Mouse (Mus musculus): ENCODE results near the gene Rnf11. TPM values are rescaled to one million over a fixed set of nuclear protein-coding genes. Genes with fewer than 3 reads are reported as not detected.

Rnf11 gene
- total RNA-seq (2021), result 100 to 1,000 TPM; 136 to 141 TPM

DNA sequence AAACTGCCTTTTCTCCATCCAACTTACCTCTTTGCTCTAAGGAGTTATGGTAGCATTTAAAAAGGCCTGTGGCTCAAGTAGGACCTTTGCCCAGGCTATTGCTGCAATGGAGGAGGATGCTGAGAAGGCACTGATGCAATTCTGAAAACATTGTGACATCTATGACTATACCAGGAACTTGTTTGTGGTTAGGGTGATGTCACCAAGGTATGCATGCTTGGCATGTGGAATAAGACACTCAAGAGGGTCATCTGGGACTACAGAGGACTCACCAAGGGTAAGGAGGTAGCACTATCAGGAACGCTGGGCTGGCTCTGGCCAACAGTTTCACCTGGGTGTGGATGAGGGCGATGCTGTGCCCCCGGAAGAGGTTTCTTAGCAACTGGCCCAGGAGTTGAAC is at the start of gene Rnf11:
Gene Rnf11 (minus strand): TSS at position 108 of the 400 bp plus-strand sequence.
- intact Hi-C loops (cut with DNase I), result no loop called here
- DNase-seq, result no peak

DNA sequence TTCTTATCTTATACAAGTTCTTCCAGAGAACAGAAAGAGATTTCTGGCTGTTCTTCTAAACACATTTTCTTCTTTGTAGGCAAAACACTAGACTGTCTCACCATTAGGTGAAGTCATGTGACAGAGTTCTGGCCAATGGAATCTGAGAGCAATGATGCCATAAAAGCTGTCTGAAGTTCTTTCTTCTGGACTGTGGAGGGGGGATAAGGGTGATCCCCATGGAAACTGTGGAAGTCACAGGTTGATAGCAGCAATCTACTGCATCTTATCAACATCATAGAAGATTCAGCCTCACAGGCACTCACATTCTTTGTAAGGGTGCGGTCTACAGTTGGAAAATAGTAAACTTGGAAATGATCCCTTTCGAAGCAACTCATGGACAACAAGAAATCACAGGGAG is 46.6 kb upstream of the Rnf11 start, which contains the start of gene 4930522H14Rik:
Gene 4930522H14Rik (minus strand): TSS at position 187 of the 400 bp plus-strand sequence.
- intact Hi-C loops (cut with DNase I), result no loop called here
- DNase-seq, result no peak

DNA sequence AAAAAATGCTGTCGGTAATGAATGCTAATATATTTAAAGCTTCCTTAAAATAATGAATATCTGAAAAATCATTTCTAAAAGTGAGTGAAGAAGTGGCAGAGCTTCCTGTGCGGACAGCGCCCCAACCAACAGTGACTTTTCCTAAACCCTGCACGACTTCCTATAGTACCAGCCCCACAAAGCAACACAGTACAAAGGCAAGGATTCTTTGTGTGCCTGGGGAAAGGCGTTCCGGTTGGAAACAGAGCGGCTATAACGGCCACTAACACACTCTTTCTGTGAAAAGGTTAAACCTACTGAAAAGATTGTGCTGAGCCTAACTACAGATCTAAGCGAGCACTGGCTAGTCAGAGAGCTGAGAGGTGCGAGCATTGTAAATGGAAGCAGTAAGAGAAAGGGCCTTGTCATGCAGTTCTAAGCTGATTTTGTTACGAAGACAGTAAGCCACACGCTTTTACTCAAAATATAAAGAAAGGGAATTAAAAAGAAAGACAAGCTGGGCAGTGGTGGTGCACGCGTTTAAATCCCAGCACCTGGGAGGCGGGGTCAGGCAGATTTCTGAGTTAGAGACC is 45.8 kb upstream of the Rnf11 start:
- intact Hi-C loops (cut with DNase I), result no loop called here

DNA sequence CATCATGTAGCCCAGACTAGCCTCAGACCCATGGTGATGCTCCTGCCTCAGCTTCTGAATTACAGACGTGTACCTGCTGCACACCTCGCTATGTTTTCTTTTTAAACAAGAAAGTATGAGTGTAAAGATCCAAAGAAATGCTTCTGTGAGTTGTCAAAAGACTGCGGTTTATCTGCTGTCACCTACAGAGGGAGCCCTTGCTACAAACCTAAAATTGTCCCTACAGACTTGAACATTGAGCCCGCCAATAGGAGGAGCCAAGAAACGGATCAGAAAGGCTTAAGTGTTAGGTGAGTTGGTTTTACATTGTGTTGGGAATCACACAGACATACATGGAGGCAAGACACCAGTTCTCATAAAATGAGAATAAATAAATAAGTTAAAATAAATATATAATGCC is 20.4 kb upstream of the Rnf11 start:
- peak; percentile 44 for DNase-seq
- intact Hi-C loops (cut with DNase I), result no loop called here

More for the DNA sequence above, 45.8 kb upstream of the Rnf11 start:
- no peak for DNase-seq

DNA sequence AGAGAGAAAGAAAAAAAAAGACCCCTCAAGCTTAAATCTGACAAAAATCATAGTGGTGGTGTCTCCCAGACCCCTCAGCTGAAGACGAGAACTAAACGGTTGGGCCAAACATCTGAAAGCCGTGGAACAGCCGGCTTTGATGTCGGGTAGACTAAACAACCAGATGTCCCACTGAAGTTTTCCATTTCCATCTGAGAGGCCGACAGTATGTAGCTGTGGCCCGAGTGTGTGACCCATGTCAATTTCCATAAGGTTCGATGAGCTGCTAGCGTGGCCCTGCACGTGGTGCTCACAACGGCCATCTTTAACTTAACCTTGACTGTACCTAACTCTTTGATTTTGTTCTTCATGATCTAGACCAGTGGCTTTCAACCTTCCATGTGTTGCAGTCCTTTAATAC is 13.9 kb upstream of the Rnf11 start:
- intact Hi-C loops (cut with DNase I), result no loop called here
- DNase-seq, result no peak

DNA sequence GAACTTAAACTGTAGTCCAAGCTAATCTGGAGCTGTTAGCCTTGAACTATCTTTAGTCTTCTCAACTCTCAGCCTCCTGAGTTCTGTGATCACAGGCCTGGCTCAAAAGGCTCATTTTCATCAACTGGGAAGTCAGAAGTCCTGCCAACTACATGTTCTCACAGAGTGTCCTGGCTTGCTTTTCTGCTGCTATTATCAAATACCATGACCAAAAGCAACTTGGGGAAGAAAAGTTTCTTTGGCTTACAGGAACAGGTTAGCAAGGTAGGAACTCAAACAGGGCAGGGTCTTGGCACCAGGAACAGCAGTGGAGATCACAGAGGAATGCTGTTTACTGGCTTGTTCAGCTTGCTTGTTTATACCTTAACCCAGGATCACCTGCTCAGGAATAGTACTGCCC is 9.1 kb upstream of the Rnf11 start:
- DNase-seq, result no peak
- intact Hi-C loops (cut with DNase I), result no loop called here

DNA sequence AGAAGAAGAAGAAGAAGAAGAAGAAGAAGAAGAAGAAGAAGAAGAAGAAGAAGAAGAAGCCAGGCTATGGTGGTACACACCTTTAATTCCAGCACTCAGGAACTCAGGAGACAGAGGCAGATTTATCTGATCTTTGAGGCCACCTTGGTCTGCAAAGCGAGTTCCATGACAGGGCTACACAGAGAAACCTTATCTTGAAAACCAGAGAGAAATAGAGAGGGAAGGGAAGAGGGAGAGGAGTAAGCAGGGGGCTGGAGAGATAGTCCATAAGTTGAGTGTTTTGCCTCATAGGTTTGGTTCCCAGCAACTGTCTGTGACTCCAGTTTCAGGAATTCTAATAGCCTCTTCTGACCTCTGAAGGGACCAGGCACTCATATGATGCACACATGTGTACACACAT is 4.3 kb upstream of the Rnf11 start:
- intact Hi-C loops (cut with DNase I), result no loop called here
- DNase-seq, result no peak

DNA sequence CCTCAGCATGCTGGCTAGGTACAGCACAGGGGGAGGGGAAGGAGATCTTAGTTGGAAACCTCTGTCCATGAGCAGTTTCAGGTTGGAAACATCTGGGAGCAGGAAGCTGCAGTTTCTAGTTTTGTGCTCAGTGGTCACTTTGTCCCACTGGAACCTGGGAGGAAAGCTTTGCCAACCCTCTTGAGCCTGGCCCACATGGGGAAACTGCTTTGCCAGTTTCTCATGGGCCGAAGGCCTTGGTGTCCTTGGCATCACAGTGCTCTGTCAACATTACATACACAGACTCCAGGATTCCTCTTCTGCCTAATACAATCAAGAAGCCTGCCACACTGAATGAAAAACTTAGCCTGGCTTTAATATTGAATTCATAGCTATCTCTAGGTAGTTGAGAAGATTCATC is 1.8 kb downstream of the Rnf11 start:
- no peak for DNase-seq
- intact Hi-C loops (cut with DNase I), result no loop called here

DNA sequence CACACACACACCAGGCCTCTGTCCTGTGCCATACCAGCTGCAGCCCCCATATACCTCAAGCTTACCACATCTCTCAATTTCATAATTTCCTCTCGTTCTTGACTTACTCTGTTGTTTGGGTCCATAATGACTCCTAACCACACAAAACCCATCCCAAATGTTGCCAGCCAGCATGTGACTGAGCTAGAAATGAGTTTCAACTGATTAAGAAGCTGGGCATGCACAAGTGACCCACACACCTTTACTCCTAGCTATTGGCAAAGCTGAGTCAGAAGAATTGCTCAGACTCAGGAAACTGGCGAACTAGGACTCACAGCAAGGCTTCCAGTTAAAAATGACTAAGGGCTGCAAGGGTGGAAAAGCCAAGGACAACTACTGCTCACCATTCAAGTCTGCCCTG is 3.1 kb downstream of the Rnf11 start:
- DNase-seq, result no peak
- intact Hi-C loops (cut with DNase I), result no loop called here

DNA sequence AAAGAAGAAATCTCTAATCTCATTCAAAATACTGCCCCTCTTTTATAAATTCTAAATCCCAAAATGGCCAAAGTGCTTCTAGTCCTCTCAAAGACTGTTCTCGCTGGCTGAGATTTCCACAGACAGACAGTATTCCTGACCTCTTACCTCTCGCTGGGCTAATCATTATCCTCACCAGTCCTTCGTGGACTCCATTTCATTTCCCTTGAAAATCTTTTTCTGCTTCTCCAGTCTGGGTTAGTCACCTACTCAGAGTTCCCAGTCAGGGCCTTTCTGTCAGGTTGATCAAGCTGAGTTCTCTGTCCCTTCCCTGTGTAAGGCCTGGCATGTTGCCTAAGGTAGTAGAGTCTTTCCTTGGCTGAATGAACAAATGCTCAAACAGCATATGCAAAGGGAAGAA is 7.1 kb downstream of the Rnf11 start:
- intact Hi-C loops (cut with DNase I), result loop anchor here (5.0 kb wide), 1 partner anchor 190 kb away; the partner anchor contains the start of gene Cdkn2c
- no peak for DNase-seq

DNA sequence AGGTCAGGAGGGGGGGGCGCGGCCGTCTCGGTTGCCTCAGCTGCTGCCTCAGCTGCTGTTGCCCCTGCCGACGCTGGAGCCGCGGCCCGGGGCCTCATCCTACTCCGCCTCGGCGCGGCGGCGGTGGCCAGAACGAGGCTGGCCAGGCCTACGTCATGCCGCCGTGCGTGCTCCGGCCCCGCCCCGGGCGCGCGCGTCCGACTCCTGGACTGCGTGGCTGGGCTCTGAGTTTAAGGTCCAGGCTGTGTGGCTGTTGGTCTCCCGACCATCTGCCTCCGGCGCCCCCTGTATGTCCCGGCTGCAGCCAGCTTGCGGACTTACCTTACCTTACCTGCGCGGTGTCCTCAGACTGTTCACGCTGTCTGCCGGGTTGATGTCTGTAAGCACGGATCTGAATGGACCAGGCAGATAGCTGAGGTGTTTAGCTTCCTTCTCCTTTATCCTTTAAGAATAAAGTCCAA is 7.9 kb downstream of the Rnf11 start:
- intact Hi-C loops (cut with DNase I), result loop anchor here (5.0 kb wide), 1 partner anchor 191 kb away; the partner anchor contains the start of gene Cdkn2c
- peak; percentile 94 for DNase-seq

DNA sequence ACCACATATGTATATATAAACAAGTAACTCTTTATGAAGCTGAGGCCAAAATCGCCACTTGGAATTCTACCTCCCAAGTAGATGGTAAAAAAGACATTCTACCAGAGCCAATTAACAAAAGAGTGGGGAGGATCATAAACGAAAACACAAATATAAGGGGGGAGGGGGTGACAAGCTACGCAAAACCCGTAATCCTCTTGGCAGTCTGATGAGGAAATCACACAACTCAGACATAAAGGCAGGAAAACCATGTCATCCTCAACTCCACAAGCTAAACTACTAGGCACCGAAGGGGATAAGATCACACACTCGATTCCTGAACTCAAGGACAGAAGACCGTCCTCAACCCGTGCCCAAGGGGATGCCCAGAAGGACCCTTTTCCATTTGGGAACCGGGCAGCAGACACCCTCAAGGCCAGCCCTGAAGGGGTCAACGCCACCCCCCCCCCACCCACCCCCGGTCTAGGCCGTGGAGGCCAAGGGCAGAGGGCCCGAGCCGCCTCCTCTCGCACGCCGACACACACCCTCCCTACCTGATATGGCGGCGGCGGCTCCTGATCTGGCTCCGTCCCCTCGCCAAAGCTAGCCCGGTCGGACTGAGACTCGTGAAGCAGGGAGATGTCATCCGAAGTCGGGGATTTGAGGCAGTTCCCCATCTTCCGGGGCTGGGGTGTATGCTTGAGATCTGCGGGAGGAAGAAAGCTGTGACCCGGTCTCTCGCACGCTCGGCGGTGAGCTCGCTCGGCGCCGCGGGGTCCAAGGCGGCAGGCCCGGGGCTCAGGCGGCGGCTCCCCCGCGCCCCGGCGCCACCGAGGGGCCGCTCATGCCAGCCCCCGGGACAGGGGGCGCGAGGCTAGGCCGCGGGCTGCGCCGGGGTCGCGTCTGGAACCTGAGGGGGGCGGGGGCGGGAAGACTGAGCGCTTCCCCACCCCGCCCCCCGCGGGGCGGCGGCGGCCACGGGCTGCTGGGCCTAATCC is 8.7 kb downstream of the Rnf11 start:
- DNase-seq, result peak; percentile 54

DNA sequence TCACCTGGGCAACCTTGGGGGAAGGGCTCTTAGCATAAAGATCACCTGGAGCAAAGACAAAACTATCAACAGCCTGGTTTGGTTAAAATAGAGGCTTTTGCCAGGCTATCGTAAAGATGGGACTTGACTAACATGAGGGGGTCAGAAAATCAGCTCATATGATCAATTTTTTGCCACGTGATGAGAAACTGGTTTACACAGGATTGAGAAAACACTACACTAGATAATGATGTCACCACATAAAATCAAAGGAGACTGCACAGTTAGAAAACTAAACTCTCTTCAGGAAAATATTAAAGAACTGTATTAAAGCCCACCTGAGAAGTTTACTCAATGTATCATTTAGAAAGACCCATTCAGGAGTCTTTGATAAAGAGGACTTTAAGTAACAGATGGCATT is 9.4 kb downstream of the Rnf11 start:
- no peak for DNase-seq

More for the DNA sequence above, 8.7 kb downstream of the Rnf11 start:
- intact Hi-C loops (cut with DNase I), result loop anchor here (5.0 kb wide), 1 partner anchor 191 kb away; the partner anchor contains the start of gene Cdkn2c

DNA sequence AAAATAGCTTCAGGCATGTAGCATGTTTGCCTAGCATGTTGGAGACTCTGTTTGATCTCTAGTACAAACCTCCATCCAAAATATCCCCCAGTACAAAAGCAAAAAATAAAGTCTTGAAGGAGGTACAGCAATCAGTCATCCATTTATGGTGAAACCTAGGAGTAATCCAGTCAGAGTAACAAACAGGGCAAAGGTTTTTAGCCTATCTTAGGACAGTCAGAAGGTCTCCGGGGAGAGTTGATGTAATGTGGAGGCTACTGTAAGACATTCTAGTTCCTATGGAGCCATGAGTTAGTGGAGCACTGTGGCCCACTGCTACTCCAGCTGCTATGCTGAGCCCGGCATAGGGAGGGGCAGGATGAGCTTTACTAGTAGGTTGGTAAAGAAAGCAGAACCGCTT is 12.0 kb downstream of the Rnf11 start:
- DNase-seq, result no peak
- intact Hi-C loops (cut with DNase I), result no loop called here

More for the DNA sequence above, 9.4 kb downstream of the Rnf11 start:
- intact Hi-C loops (cut with DNase I), result loop anchor here (5.0 kb wide), 1 partner anchor 192 kb away; the partner anchor contains the start of gene Cdkn2c

DNA sequence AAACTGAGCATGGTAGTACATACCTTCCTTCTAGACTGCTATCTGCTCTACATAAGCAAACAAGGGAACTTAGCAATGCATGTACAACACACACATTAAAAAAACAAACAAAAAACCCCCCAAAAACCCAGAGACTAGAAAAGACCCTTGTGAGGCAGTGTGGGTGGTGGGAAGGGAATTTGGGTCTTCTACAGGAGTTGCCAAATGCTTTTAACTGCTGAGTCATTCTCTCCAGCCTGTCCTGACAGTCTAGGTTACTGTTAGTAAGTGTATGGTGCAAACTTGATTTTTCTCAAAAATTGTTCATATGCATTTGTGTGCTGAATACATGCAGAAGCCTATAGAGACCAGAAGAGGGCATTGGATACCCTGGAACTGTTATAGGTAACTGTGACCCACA is 12.9 kb downstream of the Rnf11 start:
- intact Hi-C loops (cut with DNase I), result no loop called here
- no peak for DNase-seq

DNA sequence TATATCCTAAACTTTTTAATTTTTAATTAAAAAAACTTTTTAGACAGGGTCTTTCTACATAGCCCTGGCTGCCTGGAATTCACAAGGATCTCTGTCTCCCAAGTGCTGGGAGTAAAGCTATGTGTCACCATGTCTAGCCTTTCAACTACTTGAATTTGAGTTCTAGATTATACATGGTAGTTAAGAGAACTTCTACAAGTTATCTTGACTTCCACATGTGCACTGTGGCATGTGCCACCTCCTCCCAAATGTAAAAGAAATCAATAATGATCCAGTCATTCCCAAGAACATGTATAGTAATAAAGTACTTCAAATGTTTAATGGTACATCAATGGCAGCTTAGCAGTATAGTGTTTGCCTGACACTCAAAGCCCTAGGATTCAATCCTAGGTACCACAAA is 16.8 kb downstream of the Rnf11 start:
- no peak for DNase-seq
- intact Hi-C loops (cut with DNase I), result no loop called here

DNA sequence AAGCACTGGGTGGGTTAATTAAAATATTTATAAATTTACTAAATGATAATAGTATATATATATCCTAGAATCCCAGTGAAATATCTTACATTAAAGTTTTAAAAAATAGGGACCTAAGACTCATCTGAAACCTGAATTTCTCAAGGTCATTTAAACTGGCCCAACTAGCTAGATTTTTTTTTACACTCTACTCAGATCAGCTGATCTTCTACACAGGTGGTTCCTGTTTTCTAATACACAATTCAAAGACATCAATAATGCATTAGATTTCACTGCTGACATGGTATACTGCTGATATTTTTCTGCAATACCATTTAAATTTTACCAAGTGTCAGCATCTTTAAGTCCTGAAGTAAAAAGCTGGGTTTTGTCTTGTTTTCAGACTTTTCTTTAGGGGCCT is 20.6 kb downstream of the Rnf11 start:
- DNase-seq, result no peak
- intact Hi-C loops (cut with DNase I), result no loop called here

DNA sequence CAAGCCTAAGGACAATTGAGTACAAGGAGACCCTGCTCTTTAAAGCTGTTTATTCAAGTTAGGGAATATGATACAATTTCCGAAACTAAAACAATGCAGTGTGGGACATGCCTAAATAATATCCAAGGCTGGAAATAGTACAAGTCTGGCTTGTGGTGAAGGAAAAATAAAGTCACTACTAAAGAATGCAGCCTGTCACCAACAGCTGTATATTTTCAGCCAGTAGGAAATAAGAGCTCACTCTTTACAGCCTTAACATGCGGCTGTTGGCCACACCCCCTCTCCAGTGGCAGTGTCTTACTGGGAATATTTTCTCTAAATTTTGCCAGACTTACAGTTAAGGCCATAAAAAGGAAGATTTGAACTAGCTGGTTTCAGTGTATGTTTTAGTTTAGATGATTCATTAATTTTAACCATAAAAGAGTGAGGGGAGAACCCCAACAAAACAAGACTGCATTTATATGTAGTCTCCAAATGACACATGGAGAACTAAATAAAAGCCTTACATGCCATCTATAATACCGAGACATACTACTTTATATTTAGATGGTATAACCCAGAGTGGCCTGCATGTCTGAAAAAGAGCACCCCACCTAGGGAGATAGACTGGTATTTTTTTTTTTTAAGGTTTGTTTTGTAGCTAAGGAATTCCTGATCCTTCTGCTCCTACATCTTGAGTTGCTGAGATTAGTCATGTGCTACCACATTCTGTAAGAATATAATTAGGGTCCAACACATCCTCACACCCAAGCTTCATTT is 23.9 kb downstream of the Rnf11 start:
- intact Hi-C loops (cut with DNase I), result no loop called here
- no peak for DNase-seq

DNA sequence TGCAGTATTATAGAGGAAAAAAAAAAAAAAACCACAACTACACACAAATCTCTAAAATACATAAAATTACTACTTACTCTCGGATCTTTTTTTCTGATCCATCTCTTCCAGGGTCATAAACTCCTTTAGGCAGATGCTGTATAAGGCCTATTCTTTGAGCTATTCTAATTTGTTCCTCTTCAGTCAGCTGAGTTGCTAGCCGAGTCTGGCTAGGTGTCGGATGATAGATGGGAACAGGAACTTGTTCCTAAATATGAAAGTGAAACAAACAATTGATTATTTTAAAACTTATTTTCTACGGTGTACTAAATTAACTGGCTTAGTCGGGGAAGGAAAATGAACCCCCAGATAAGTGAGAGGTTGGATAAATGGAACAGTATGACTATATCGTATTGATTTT is 27.7 kb downstream of the Rnf11 start:
- DNase-seq, result no peak
- intact Hi-C loops (cut with DNase I), result no loop called here

DNA sequence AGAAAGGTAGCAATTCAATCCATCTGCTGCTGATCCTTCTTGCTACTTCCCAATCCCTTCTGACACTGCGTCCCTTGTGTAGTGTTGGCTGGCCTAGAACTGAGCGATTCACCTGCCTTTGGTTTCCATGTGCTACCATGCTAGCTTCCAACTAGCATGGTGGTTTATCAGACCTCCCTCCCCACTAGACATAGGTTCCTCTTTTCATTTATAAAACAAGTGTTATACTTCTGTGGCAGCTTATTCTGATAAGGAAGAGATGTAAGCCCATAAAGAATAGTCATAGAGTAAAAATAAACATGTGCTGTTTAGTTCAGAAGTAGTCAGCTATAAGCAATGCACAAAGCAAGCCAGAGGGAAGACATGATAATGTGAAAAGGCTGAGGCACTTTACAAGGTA is 36.0 kb downstream of the Rnf11 start:
- intact Hi-C loops (cut with DNase I), result no loop called here
- DNase-seq, result no peak

DNA sequence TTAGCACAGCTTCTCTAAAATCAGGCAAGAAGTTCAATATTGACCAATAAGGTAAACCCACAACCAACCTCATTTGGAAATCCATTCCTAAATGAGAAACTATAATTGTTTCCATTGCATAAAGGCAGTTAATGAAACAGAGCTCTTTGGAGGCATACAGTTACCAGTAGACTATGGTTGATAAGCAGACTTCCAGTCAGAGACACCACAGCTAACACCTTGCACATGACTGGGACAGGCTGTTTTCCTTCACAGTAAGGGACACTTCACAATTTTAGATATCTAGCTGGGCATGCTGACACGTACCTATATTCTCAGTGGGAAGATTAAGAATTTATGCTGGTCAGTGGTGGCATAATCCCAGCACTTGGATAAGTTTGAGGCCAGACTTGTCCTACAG is 38.6 kb downstream of the Rnf11 start:
- intact Hi-C loops (cut with DNase I), result no loop called here
- DNase-seq, result no peak
